Mouse (Mus musculus) spleen, adult 2 months (tissue): ENCODE results near the gene Mroh8.

ENCODE experiments used
- CTCF ChIP-seq: fragments of 200-500 bp; IDR thresholded peaks from 2 replicates; pipeline ENCODE4 v1.5.1; 2011; ENCODE audit warnings: mild to moderate bottlenecking, inconsistent platforms; ENCODE audit not compliant: insufficient read depth, insufficient read length, insufficient replicate concordance; ENCODE audit errors: extremely low read depth
- POLR2A ChIP-seq: fragments of 200-500 bp; IDR thresholded peaks from 2 replicates; pipeline ENCODE4 v1.6.1; 2011; ENCODE audit warnings: low read depth, low read length, inconsistent platforms

GRCm38 (mm10) chr2:157176248-157176647, 103.1 kb downstream of the Mroh8 start:
- TF ChIP-seq POLR2A (no peak), CTCF (no peak)
